In genomic region chr10:105417845-105418383, GRCm38 (mm10) we compare ENCODE assay signal across 18 mouse cellular contexts.
A peak's percentile ranks its signal among the peaks of the same experiment; 100 is the strongest.
DNase-seq lines count a peak whose midpoint lies in the region; ATAC-seq and TF ChIP-seq lines count a peak whose summit lies in the region.
"Had no signal": no experiment of that assay in that cellular context is flagged by ENCODE, and none has a peak within 500 bp of the region (broad histone marks: within the 10 kb centered on the region; RNA-seq: fewer than 3 reads in every experiment).

No protein-coding gene starts in this region.

- no peak for TF ChIP-seq EP300 in heart, postnatal 0 days (IDR thresholded peaks at IDR 0.05; ENCODE audit: low read depth)
- peak; percentile 94 for TF ChIP-seq EP300 in liver, embryonic 14.5 days (IDR thresholded peaks at IDR 0.05; ENCODE audit: low read depth)

- H3K27me3 ChIP-seq in heart, postnatal 0 days (ENCODE audit: control insufficient read depth, insufficient read depth, low read length) = no peaks in the 10 kb centered on the region
- no peaks in the 10 kb centered on the region for H3K27me3 ChIP-seq in G1E (ENCODE audit: insufficient read depth, low read length)
- no peaks in the 10 kb centered on the region for H3K27me3 ChIP-seq in liver, embryonic 14.5 days (ENCODE audit: control insufficient read depth, insufficient read depth, low read length)
- H3K27me3 ChIP-seq: embryonic facial prominence, embryonic 13.5 days had no signal

- H3K4me3 ChIP-seq in heart, postnatal 0 days (ENCODE audit: low read depth, low read length) = no peak overlapping the region
- peak overlapping the region; percentile 28; the same call in 1 of the 2 replicates for H3K4me3 ChIP-seq in G1E (ENCODE audit: low read depth, low read length)
- H3K4me3 ChIP-seq in liver, embryonic 14.5 days (ENCODE audit: insufficient read depth in 1 of 2, low read depth in 2 of 2, low read length in 2 of 2) = peak overlapping the region in 1 of 2 experiments; percentile 14; a peak in 1 of 4 replicates
- H3K4me3 ChIP-seq: embryonic facial prominence, embryonic 13.5 days; hindbrain, embryonic 10.5 days had no signal

- no peak for DNase-seq in heart, postnatal 0 days (ENCODE audit: low spot score)
- no peak for DNase-seq in heart, adult 18-20 months
- peak; percentile 60 for DNase-seq in G1E (ENCODE audit: low spot score)
- peak; percentile 16 for DNase-seq in c-Kit-positive CD71-negative TER-119-negative erythroid progenitor cells, embryonic 14.5 days (ENCODE audit: low read depth)
- DNase-seq in liver, embryonic 14.5 days (ENCODE audit: low read depth in 3 of 3, low spot score in 3 of 3) = peak; percentile 79 to 83 (median 81)
- DNase-seq in embryo, embryonic 9.5 days (ENCODE audit: extremely low spot score) = no peak
- DNase-seq in layer of hippocampus, postnatal 25 days (ENCODE audit: extremely low spot score in 1 of 2, low spot score in 1 of 2) = no peak
- DNase-seq: cerebellum, postnatal 36 days; gastrocnemius, postnatal 14 days; layer of hippocampus, postnatal 36 days; lung, postnatal 10 days; thymus, postnatal 36 days had no signal

- H3K9me3 ChIP-seq in heart, postnatal 0 days (replicated peaks; ENCODE audit: control insufficient read depth, low read length) = no peaks in the 10 kb centered on the region
- H3K9me3 ChIP-seq in G1E (replicated peaks) = no peaks in the 10 kb centered on the region
- H3K9me3 ChIP-seq in liver, embryonic 14.5 days (ENCODE audit: control insufficient read depth, low read length) = no peaks in the 10 kb centered on the region
- H3K9me3 ChIP-seq: embryonic facial prominence, embryonic 13.5 days; hindbrain, embryonic 10.5 days had no signal

- H3K4me2 ChIP-seq in heart, postnatal 0 days (ENCODE audit: low read depth, low read length) = peak overlapping the region; percentile 46
- H3K4me2 ChIP-seq in liver, embryonic 14.5 days (ENCODE audit: low read depth) = peak overlapping the region; percentile 68
- H3K4me2 ChIP-seq: embryonic facial prominence, embryonic 13.5 days had no signal

- H3K4me1 ChIP-seq in heart, postnatal 0 days (ENCODE audit: control insufficient read depth, insufficient read depth) = no peaks in the 10 kb centered on the region
- H3K4me1 ChIP-seq in G1E (ENCODE audit: insufficient read depth, low read depth, low read length) = peaks cover 46% of the 10 kb centered on the region
- H3K4me1 ChIP-seq in liver, embryonic 14.5 days (replicated peaks; ENCODE audit: control insufficient read depth in 2 of 2, insufficient read depth in 2 of 2, low read length in 1 of 2) = peaks cover 37 to 42% of the 10 kb centered on the region in 2 experiments
- H3K4me1 ChIP-seq: hindbrain, embryonic 10.5 days had no signal

- 42% methylated on average over 15 of the region's 15 CpGs for WGBS in heart, postnatal 0 days
- 22% methylated on average over 15 of the region's 15 CpGs for WGBS in liver, embryonic 14.5 days (ENCODE audit: insufficient replicate concordance)

- no peak overlapping the region for H3K9ac ChIP-seq in heart, postnatal 0 days (replicated peaks; ENCODE audit: low read depth, low read length)
- H3K9ac ChIP-seq in liver, embryonic 14.5 days (replicated peaks) = peak overlapping the region; percentile 50
- H3K9ac ChIP-seq: embryonic facial prominence, embryonic 13.5 days had no signal

- ATAC-seq in heart, postnatal 0 days (ENCODE audit: insufficient read depth, low read depth) = no peak
- peak; percentile 95 for ATAC-seq in G1E (ENCODE audit: extremely low read depth, insufficient number of reproducible peaks, low FRiP score, poor library complexity, severe bottlenecking)
- peak; percentile 91 for ATAC-seq in liver, embryonic 14.5 days (ENCODE audit: insufficient read depth)
- no peak for ATAC-seq in activated CD4-positive, CD25-positive, alpha-beta regulatory T cell, adult 4 months
- ATAC-seq: CD4-positive, CD25-positive, alpha-beta regulatory T cell, adult 4 months; forebrain, embryonic 14.5 days had no signal

- TF ChIP-seq CTCF in heart, postnatal 0 days (IDR thresholded peaks at IDR 0.05; ENCODE audit: low read depth) = no peak
- TF ChIP-seq CTCF in G1E (IDR thresholded peaks at IDR 0.05; ENCODE audit: low read depth, low read length) = no peak
- TF ChIP-seq CTCF in liver, embryonic 14.5 days (IDR thresholded peaks at IDR 0.05; ENCODE audit: low read depth) = no peak

- H3K27ac ChIP-seq in heart, postnatal 0 days (ENCODE audit: low read depth) = no peak overlapping the region
- peak overlapping the region; percentile 91 for H3K27ac ChIP-seq in liver, embryonic 14.5 days
- H3K27ac ChIP-seq: embryonic facial prominence, embryonic 13.5 days; hindbrain, embryonic 10.5 days; kidney, postnatal 0 days had no signal

- H3K36me3 ChIP-seq in heart, postnatal 0 days (replicated peaks; ENCODE audit: control insufficient read depth, insufficient read depth, low read length) = no peaks in the 10 kb centered on the region
- peaks cover 7% of the 10 kb centered on the region for H3K36me3 ChIP-seq in G1E (replicated peaks)
- no peaks in the 10 kb centered on the region for H3K36me3 ChIP-seq in liver, embryonic 14.5 days (replicated peaks; ENCODE audit: control insufficient read depth, insufficient read depth, low read depth)

Comparison
In these comparisons a context has a peak if more than half of its experiments do, and no peak if none do; other contexts are left out.
1. ATAC-seq: peak in G1E (single experiment) and liver, embryonic 14.5 days (single experiment); none in heart, postnatal 0 days (single experiment) and activated CD4-positive, CD25-positive, alpha-beta regulatory T cell, adult 4 months (single experiment).
2. DNase-seq: peak in G1E (single experiment), c-Kit-positive CD71-negative TER-119-negative erythroid progenitor cells, embryonic 14.5 days (single experiment) and liver, embryonic 14.5 days (3 of 3); none in heart, postnatal 0 days (single experiment), heart, adult 18-20 months (0 of 2), embryo, embryonic 9.5 days (single experiment) and layer of hippocampus, postnatal 25 days (0 of 2).